Mouse (Mus musculus): ENCODE measurements at regions not wholly inside any gene's neighbourhood (a gene's known extent, or its start where the extent isn't known, plus 50 kb on each side); places are given as distances from the start of the nearest gene placed in this dataset.

DNA sequence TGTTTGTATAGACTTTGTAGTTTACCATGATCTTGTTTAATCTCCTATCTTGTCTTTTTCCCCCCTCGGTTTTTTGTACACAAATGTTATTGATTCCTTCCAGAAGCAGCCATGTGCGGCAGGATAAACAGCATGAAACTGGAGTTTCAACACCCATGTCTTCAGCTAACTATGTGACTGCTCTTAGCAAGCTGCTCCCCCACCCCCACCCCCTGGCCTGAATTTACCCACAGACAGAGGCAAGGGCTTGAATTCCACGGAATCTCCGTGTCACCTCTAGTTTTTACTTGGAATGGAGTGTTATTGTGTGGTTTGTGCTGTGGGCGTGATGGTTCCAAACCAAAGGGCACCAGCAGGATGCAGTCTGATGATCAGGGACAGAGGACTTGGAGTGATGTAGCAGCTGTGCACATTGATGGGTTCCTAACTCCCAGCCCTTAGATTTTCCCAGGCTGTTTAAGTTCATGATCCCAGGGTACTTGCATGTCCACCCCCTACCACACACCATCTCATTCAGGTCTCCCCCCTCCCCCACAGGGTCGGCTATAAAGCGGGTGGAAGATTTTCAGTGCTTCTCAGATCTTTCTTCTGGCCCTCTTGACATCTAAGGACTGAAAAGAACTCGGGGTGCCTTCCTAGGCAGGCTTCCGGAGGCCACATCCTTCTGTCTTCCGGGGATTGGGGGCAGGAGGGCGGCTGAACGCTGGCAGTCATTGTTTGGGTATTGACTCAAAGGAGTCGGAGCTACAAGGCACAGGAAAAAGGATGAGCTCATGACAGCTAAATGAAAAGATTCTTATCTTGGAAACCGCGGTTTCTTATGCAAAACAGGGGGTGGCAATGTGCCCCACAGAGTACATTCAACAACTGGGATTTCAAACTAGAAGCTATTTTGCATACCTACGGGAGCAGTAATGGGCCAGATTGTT lies 146.3 kb upstream of the Tex13c2 start:
- Histone ChIP-seq H3K4me1 (ENCODE audit: control insufficient read depth, insufficient read depth, low read length) (no peaks in the 10 kb centered on the region), H3K4me3 (replicated peaks; ENCODE audit: low read length) (no peak overlapping the region), H3K36me3 (ENCODE audit: control insufficient read depth, insufficient read depth, low read length) (no peaks in the 10 kb centered on the region), H3K27me3 (ENCODE audit: control insufficient read depth, insufficient read depth, low read length) (no peaks in the 10 kb centered on the region), H3K27ac (replicated peaks; ENCODE audit: low read depth, low read length) (no peak overlapping the region), H3K9me3 (ENCODE audit: control insufficient read depth, low read length) (no peaks in the 10 kb centered on the region), H3K9ac (ENCODE audit: low read depth, low read length, severe bottlenecking) (no peak overlapping the region), H3K4me2 (replicated peaks; ENCODE audit: low read depth, low read length, severe bottlenecking) (no peak overlapping the region)
- no peak for TF ChIP-seq POLR2A (IDR thresholded peaks at IDR 0.05; ENCODE audit: borderline replicate concordance, extremely low read depth, insufficient read depth, insufficient read length)
- no peak for DNase-seq (ENCODE audit: low spot score)
- 25% methylated on average over 16 of the region's 16 CpGs for WGBS
- ATAC-seq (ENCODE audit: low FRiP score, low read depth) = no peak

DNA sequence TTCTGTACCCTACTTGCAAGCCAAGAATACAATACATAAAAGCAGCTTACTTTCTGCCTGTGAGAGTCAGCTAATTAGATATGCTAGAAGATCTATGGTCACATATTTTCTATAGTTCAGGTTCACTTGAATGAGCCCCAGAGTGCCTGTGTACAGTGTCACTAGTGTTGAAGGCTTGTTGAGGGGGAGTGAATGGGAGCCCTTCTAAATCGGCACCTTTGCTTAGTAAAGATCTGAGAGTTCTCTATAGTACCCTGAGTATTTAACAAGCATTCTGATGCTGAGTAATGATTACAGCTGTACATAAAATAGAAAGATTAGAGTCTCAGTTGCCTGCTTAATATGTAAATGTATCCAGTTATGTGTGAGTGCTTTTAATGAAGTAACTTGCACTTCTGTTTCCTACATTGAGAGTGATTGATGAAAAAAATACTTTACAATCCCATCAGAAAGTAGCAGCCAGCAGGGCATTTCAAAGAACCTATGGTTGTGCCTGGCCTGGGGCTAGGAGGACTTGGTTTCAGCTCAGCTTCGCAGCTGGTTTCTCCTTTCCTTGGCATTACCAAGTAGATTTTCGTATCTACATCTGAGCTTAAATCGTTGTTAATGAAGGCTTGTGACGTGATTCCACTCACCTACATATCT lies 136.8 kb upstream of the Tex13c2 start:
- no peak overlapping the region for H3K27ac ChIP-seq (replicated peaks; ENCODE audit: low read depth, low read length)
- no peaks in the 10 kb centered on the region for H3K4me1 ChIP-seq (ENCODE audit: control insufficient read depth, insufficient read depth, low read length)
- no peaks in the 10 kb centered on the region for H3K27me3 ChIP-seq (ENCODE audit: control insufficient read depth, insufficient read depth, low read length)
- 70% methylated on average over 5 of the region's 5 CpGs for WGBS
- no peak overlapping the region for H3K4me2 ChIP-seq (replicated peaks; ENCODE audit: low read depth, low read length, severe bottlenecking)
- no peak overlapping the region for H3K4me3 ChIP-seq (replicated peaks; ENCODE audit: low read length)
- no peak overlapping the region for H3K9ac ChIP-seq (ENCODE audit: low read depth, low read length, severe bottlenecking)
- no peak for TF ChIP-seq POLR2A (IDR thresholded peaks at IDR 0.05; ENCODE audit: borderline replicate concordance, extremely low read depth, insufficient read depth, insufficient read length)
- no peaks in the 10 kb centered on the region for H3K9me3 ChIP-seq (ENCODE audit: control insufficient read depth, low read length)
- ATAC-seq (ENCODE audit: low FRiP score, low read depth) (no peak), DNase-seq (ENCODE audit: low spot score) (no peak)
- H3K36me3 ChIP-seq (ENCODE audit: control insufficient read depth, insufficient read depth, low read length) = no peaks in the 10 kb centered on the region

GRCm38 (mm10) chrX:42359381-42360172 lies 129.9 kb upstream of the Tex13c2 start:
- Histone ChIP-seq H3K9me3 (ENCODE audit: control insufficient read depth, low read length) (no peaks in the 10 kb centered on the region), H3K9ac (ENCODE audit: low read depth, low read length, severe bottlenecking) (no peak overlapping the region), H3K27me3 (ENCODE audit: control insufficient read depth, insufficient read depth, low read length) (no peaks in the 10 kb centered on the region), H3K4me3 (replicated peaks; ENCODE audit: low read length) (peak overlapping the region; percentile 26; the same call in 1 of the 2 replicates), H3K4me2 (replicated peaks; ENCODE audit: low read depth, low read length, severe bottlenecking) (peak overlapping the region; percentile 49; the same call in 1 of the 2 replicates), H3K27ac (replicated peaks; ENCODE audit: low read depth, low read length) (no peak overlapping the region), H3K36me3 (ENCODE audit: control insufficient read depth, insufficient read depth, low read length) (no peaks in the 10 kb centered on the region), H3K4me1 (ENCODE audit: control insufficient read depth, insufficient read depth, low read length) (no peaks in the 10 kb centered on the region)
- ATAC-seq (ENCODE audit: low FRiP score, low read depth) (no peak), DNase-seq (ENCODE audit: low spot score) (no peak)
- TF ChIP-seq POLR2A (IDR thresholded peaks at IDR 0.05; ENCODE audit: borderline replicate concordance, extremely low read depth, insufficient read depth, insufficient read length) = no peak
- 40% methylated on average over 12 of the region's 12 CpGs for WGBS

- Histone ChIP-seq H3K4me2 (replicated peaks; ENCODE audit: low read depth, low read length, severe bottlenecking) (peak overlapping the region; percentile 49), H3K9ac (ENCODE audit: low read depth, low read length, severe bottlenecking) (peak overlapping the region; percentile 21; the same call in 1 of the 2 replicates), H3K4me3 (replicated peaks; ENCODE audit: low read length) (peak overlapping the region; percentile 26), H3K27ac (replicated peaks; ENCODE audit: low read depth, low read length) (0 out of 2 replicates have a peak overlapping the region, but pooled peaks have one; percentile 13), H3K9me3 (ENCODE audit: control insufficient read depth, low read length) (no peaks in the 10 kb centered on the region), H3K27me3 (ENCODE audit: control insufficient read depth, insufficient read depth, low read length) (no peaks in the 10 kb centered on the region), H3K36me3 (ENCODE audit: control insufficient read depth, insufficient read depth, low read length) (no peaks in the 10 kb centered on the region), H3K4me1 (ENCODE audit: control insufficient read depth, insufficient read depth, low read length) (no peaks in the 10 kb centered on the region)
- peak; percentile 63 for ATAC-seq (ENCODE audit: low FRiP score, low read depth)
- peak; percentile 42 for DNase-seq (ENCODE audit: low spot score)
- WGBS = 22% methylated on average over 15 of the region's 15 CpGs
- TF ChIP-seq POLR2A (IDR thresholded peaks at IDR 0.05; ENCODE audit: borderline replicate concordance, extremely low read depth, insufficient read depth, insufficient read length) = no peak
These were observed 129.1 kb upstream of the Tex13c2 start for GRCm38 (mm10) chrX:42360173-42360931.
